Mouse (Mus musculus) right cerebral cortex, adult 18-20 months (tissue): Measurements from ENCODE around the gene Cdk6.
"Not testable (repeated sequence)": the region's sequence is repeated elsewhere in the genome, so short reads cannot be mapped to it uniquely, and the experiment has no call there.

Experiments used
- DNase-seq: peaks from one replicate; pipeline ENCODE4 v3.0.0; 2022; ENCODE audit warnings: mixed read lengths

Cdk6 gene

GRCm38 (mm10) chr5:3439386-3439785 is 98.1 kb downstream of the Cdk6 start:
- not testable (repeated sequence) for DNase-seq

GRCm38 (mm10) chr5:3442524-3442923 is 101.2 kb downstream of the Cdk6 start:
- not testable (repeated sequence) for DNase-seq

GRCm38 (mm10) chr5:3451233-3451632 is 109.9 kb downstream of the Cdk6 start:
- DNase-seq, result not testable (repeated sequence)

- not testable (repeated sequence) for DNase-seq
Measured at GRCm38 (mm10) chr5:3453946-3454345, 112.7 kb downstream of the Cdk6 start.

GRCm38 (mm10) chr5:3460907-3461306 is 119.6 kb downstream of the Cdk6 start:
- DNase-seq, result no peak

- no peak for DNase-seq
Measured at GRCm38 (mm10) chr5:3461401-3461800, 120.1 kb downstream of the Cdk6 start.

- DNase-seq, result no peak
Measured at GRCm38 (mm10) chr5:3462897-3463757, 121.8 kb downstream of the Cdk6 start.

- no peak for DNase-seq
Measured at GRCm38 (mm10) chr5:3463758-3464157, 122.5 kb downstream of the Cdk6 start.

- DNase-seq, result no peak
Measured at GRCm38 (mm10) chr5:3466069-3466877, 125.0 kb downstream of the Cdk6 start.

GRCm38 (mm10) chr5:3470866-3471265 is 129.6 kb downstream of the Cdk6 start:
- DNase-seq, result no peak

- no peak for DNase-seq
Measured at GRCm38 (mm10) chr5:3472311-3473156, 131.2 kb downstream of the Cdk6 start.

- DNase-seq, result no peak
Measured at GRCm38 (mm10) chr5:3477711-3478110, 136.4 kb downstream of the Cdk6 start.

- DNase-seq, result no peak
Measured at GRCm38 (mm10) chr5:3478216-3478615, 136.9 kb downstream of the Cdk6 start.

GRCm38 (mm10) chr5:3479016-3479795 is 137.9 kb downstream of the Cdk6 start:
- no peak for DNase-seq

GRCm38 (mm10) chr5:3480637-3481395 is 139.5 kb downstream of the Cdk6 start:
- no peak for DNase-seq

GRCm38 (mm10) chr5:3482474-3482873 is 141.2 kb downstream of the Cdk6 start:
- DNase-seq, result no peak

GRCm38 (mm10) chr5:3483054-3483722 is 141.9 kb downstream of the Cdk6 start:
- no peak for DNase-seq

GRCm38 (mm10) chr5:3486579-3487282 is 145.4 kb downstream of the Cdk6 start:
- no peak for DNase-seq

- DNase-seq, result no peak
Measured at GRCm38 (mm10) chr5:3488146-3488774, 147.0 kb downstream of the Cdk6 start.

GRCm38 (mm10) chr5:3490358-3490757 is 149.1 kb downstream of the Cdk6 start:
- no peak for DNase-seq
